Mouse (Mus musculus) thymus, adult 2 months (tissue): ENCODE measurements around the gene Dixdc1. TPM values are rescaled to one million over a fixed set of nuclear protein-coding genes. Genes with fewer than 3 reads are reported as not detected.
A peak's percentile ranks its signal among the peaks of the same experiment; 100 is the strongest.

Source experiments
- DNase-seq: peaks from one replicate; pipeline ENCODE4 v3.0.0; 2021
- H3K27ac ChIP-seq: fragments of 200-500 bp; 2 replicates; pipeline ENCODE4 v1.5.1; 2012; ENCODE audit warnings: low read length, control low read depth; ENCODE audit not compliant: control insufficient read depth, insufficient read depth
- H3K27me3 ChIP-seq: fragments of 200-500 bp; 2 replicates; pipeline ENCODE4 v1.6.1; 2012; ENCODE audit warnings: mild to moderate bottlenecking, low read length, moderate library complexity, mixed read lengths; ENCODE audit not compliant: control insufficient read depth, insufficient read depth
- H3K36me3 ChIP-seq: fragments of 200-500 bp; 2 replicates; pipeline ENCODE4 v1.6.1; 2012; ENCODE audit warnings: mild to moderate bottlenecking, low read length, moderate library complexity; ENCODE audit not compliant: control insufficient read depth, insufficient read depth
- H3K4me1 ChIP-seq: fragments of 200-500 bp; replicated peaks from 2 replicates; pipeline ENCODE4 v1.6.1; 2012; ENCODE audit warnings: low read length; ENCODE audit not compliant: control insufficient read depth, insufficient read depth
- H3K4me3 ChIP-seq: fragments of 200-500 bp; 2 replicates; pipeline ENCODE4 v1.5.1; 2012; ENCODE audit warnings: mild to moderate bottlenecking, low read length, control low read depth, moderate library complexity; ENCODE audit not compliant: control insufficient read depth, insufficient read depth
- CTCF ChIP-seq: fragments of 200-500 bp; IDR thresholded peaks from 2 replicates; pipeline ENCODE4 v1.5.1; 2012; ENCODE audit warnings: mild to moderate bottlenecking, control low read depth, low read length, moderate library complexity, borderline replicate concordance; ENCODE audit not compliant: control insufficient read depth, poor library complexity, insufficient read depth; ENCODE audit errors: extremely low read depth
- POLR2A ChIP-seq: fragments of 200-500 bp; IDR thresholded peaks from 2 replicates; pipeline ENCODE4 v1.6.1; 2012; ENCODE audit warnings: mild to moderate bottlenecking, low read length, control low read depth, moderate library complexity; ENCODE audit not compliant: control insufficient read depth, poor library complexity, insufficient read depth; ENCODE audit errors: extremely low read depth
- WGBS: fragments of 180-500 bp; shearing (Covaris S2); methylation state at CpG from one replicate; pipeline ENCODE4 v1.1.7; 2018; 5-methylcytosine and 5-hydroxymethylcytosine counted together
- polyA plus RNA-seq: library from polyadenylated mRNA; depleted of rRNA; stranded (reverse); fragments of >200 nt; gene quantifications from 2 replicates; pipeline ENCODE4 v1.2.3, GENCODE M21; 2012

Gene Dixdc1
- polyA plus RNA-seq, 1 experiment, result 0.77 TPM

GRCm38 (mm10) chr9:50674771-50675170, 64.5 kb downstream of the Dixdc1 start:
- TF ChIP-seq POLR2A, result no peak
- no peak for TF ChIP-seq CTCF
- no peaks in the 10 kb centered on the region for H3K4me1 ChIP-seq
- no peaks in the 10 kb centered on the region for H3K36me3 ChIP-seq
- no peak overlapping the region for H3K4me3 ChIP-seq
- no peak overlapping the region for H3K27ac ChIP-seq
- 38% methylated on average over 1 of the region's 1 CpGs for WGBS
- H3K27me3 ChIP-seq, result no peaks in the 10 kb centered on the region
- DNase-seq, result no peak

GRCm38 (mm10) chr9:50670690-50671089, 68.6 kb downstream of the Dixdc1 start:
- peak; percentile 72 for DNase-seq
- no peak for TF ChIP-seq CTCF
- no peak for TF ChIP-seq POLR2A
- 20% methylated on average over 5 of the region's 5 CpGs for whole genome bisulfite sequencing

GRCm38 (mm10) chr9:50667579-50668498, 71.5 kb downstream of the Dixdc1 start:
- H3K27ac ChIP-seq, result no peak overlapping the region
- H3K36me3 ChIP-seq, result no peaks in the 10 kb centered on the region
- H3K4me3 ChIP-seq, result no peak overlapping the region
- 85% methylated on average over 8 of the region's 8 CpGs for WGBS
- DNase-seq, result no peak
- TF ChIP-seq CTCF (no peak), POLR2A (no peak)
- no peaks in the 10 kb centered on the region for H3K27me3 ChIP-seq
- H3K4me1 ChIP-seq, result no peaks in the 10 kb centered on the region

More at GRCm38 (mm10) chr9:50670690-50671089, 68.6 kb downstream of the Dixdc1 start:
- Histone ChIP-seq H3K4me1 (no peaks in the 10 kb centered on the region), H3K27ac (no peak overlapping the region), H3K36me3 (no peaks in the 10 kb centered on the region), H3K27me3 (no peaks in the 10 kb centered on the region), H3K4me3 (no peak overlapping the region)

GRCm38 (mm10) chr9:50666442-50666841, 72.9 kb downstream of the Dixdc1 start:
- TF ChIP-seq CTCF (no peak), POLR2A (no peak)
- H3K36me3 ChIP-seq, result no peaks in the 10 kb centered on the region
- no peak overlapping the region for H3K4me3 ChIP-seq
- no peaks in the 10 kb centered on the region for H3K4me1 ChIP-seq
- no peak overlapping the region for H3K27ac ChIP-seq
- 92% methylated on average over 6 of the region's 6 CpGs for WGBS
- no peak for DNase-seq
- H3K27me3 ChIP-seq, result no peaks in the 10 kb centered on the region

- no peaks in the 10 kb centered on the region for H3K27me3 ChIP-seq
- 90% methylated on average over 5 of the region's 5 CpGs for WGBS
- TF ChIP-seq CTCF (no peak), POLR2A (no peak)
- DNase-seq, result no peak
- no peak overlapping the region for H3K27ac ChIP-seq
- H3K36me3 ChIP-seq, result no peaks in the 10 kb centered on the region
- H3K4me3 ChIP-seq, result no peak overlapping the region
- H3K4me1 ChIP-seq, result peaks cover 4% of the 10 kb centered on the region
These were observed 74.5 kb downstream of the Dixdc1 start for GRCm38 (mm10) chr9:50664826-50665225.

GRCm38 (mm10) chr9:50660431-50660830, 78.9 kb downstream of the Dixdc1 start:
- WGBS, result 19% methylated on average over 12 of the region's 12 CpGs
- Histone ChIP-seq H3K4me1 (peaks cover 4% of the 10 kb centered on the region), H3K36me3 (no peaks in the 10 kb centered on the region), H3K27me3 (no peaks in the 10 kb centered on the region), H3K27ac (no peak overlapping the region), H3K4me3 (no peak overlapping the region)
- no peak for TF ChIP-seq CTCF
- no peak for TF ChIP-seq POLR2A
- DNase-seq, result peak; percentile 27
